Mouse (Mus musculus): ENCODE results near the gene Qrsl1.

Qrsl1 gene

GRCm38 (mm10) chr10:43856351-43856750 lies 45.2 kb downstream of the Qrsl1 start:
- DNase-seq, result no peak

DNA sequence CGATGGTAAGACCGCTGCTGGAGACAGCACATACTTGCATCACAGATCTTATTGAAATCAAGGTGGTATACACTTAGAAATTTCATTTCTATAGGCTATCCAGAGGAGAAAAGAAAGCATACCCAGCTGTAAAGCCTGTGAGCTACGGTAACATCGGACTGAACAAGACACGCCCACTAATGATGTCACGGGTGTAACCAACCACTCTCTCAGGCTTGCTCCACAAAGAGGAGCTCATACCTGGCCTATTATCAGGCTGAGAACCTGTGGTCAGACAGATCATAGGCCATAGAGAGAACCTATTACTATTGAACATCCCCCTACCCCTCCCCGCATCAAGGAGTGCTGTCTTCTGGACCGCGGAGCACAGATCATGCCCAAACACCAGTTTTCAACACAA lies 45.6 kb downstream of the Qrsl1 start:
- no peak for DNase-seq

- DNase-seq, result no peak
Observed at GRCm38 (mm10) chr10:43851898-43852297, 49.6 kb downstream of the Qrsl1 start.

DNA sequence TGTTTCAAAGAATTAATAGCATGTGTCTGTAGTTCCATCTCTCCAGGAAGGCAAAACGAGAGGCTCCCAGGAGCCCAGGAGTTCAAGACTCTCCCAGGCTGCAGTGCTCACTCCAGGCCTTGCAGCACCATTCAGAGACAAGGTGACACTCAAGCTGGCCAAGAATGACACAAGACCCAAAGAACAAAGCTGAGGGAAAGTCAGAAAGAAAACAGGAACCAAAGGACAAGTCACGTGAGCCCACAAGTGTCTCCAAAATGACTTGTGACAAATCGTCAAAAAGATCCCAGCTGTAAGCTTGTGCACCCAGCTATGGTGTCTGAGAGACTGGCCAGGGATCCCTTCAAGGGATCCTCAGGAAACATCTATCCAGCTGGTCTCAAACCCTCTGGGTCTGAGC lies 52.1 kb downstream of the Qrsl1 start:
- DNase-seq, result no peak

DNA sequence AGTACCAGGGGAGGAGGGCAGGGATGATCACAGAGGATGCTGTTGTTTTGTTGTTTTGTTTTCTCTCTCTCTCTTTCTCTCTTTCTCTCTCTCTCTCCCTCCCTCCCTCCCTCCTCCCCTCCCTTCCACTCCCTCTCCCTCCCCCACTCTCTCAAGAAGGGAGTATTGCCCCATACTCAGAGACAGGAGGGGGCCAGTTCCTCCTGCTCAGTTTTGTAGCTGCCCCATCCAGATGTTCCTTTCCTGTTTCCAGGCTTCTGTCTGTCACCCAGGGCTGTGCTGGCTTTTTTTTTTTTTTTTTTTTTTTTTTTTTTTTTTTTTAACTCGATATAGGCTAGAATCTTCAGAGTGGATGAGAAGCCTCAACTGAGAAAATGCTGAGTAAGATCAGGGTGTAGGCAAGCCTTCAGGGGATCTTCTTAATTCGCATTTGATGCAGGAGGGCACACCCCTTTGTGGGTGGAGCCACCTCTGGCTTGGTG lies 55.4 kb downstream of the Qrsl1 start:
- no peak for DNase-seq

GRCm38 (mm10) chr10:43845442-43845841 lies 56.1 kb downstream of the Qrsl1 start:
- no peak for DNase-seq

- DNase-seq, result no peak
Observed at GRCm38 (mm10) chr10:43841441-43841840, 60.1 kb downstream of the Qrsl1 start.

DNA sequence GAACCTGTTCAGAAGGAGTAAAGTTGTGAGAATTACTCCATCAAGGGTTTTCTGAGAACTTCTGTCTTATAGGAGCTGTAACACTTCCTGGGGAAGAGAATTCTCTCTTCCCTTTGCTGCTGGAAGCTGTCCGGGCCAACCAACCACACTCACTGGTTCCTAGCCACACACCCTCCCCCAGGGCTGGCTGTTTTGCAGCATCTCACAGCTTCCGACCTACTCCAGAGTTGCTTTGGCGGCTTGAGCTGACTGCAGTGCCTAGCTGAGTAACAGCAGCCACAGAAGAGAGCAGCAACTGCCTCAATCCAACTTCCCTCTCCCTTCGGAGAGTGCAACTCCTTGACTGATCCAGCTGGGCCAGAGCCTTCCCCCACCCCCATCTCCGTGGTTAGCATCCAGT lies 68.7 kb downstream of the Qrsl1 start:
- DNase-seq, result no peak

DNA sequence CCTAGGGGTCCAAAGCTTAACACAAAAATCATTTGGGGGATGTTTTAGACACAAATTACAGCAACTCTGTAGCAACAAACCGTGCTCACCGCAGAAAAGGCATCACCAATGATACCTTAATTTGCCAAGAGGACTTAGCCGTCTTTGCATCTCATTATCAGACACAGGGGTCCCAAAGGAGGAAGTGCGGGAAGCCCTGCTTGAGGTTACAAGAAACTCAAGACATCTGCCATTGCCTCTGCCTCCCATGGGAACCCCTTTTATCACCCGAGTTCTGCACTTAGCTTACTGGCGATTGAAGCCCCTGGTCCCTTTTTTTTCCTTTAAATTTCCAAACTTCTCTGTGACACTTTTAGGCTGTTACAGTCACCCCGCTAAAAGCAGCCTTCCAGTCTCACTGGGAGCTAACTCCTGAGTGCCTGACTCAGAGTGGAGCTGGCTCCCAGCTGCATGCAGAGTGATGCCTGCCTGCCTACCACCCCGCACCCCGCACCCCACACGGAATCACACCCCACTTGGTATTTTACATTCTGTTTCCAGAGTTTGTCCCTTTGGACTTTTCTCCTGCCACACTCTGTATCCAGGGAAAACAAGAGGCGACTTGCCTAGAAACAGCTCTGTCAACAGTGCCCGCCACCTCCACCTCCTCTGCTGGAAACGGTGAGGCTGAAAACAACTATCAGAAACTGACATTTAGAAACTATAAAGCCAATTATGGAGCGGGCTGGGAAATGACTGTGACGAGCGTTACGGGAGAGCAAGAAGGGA lies 71.1 kb downstream of the Qrsl1 start:
- peak; percentile 9 for DNase-seq

DNA sequence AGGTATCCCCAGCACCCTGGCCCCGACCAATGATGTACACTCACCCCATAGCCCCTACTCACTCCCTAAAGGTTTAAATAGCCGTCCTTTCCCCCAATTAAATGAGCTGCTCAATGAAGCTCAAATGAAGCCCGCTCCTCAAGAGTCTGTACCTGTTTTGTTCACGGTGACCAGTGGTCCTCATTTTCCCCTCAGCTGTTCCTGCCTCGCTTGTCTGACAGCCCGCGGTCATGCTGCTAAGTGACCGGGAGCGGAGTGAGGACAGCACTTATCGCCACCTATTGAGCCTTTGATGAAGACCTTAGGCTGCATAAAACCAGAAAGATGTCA lies 72.9 kb downstream of the Qrsl1 start:
- DNase-seq, result no peak

DNA sequence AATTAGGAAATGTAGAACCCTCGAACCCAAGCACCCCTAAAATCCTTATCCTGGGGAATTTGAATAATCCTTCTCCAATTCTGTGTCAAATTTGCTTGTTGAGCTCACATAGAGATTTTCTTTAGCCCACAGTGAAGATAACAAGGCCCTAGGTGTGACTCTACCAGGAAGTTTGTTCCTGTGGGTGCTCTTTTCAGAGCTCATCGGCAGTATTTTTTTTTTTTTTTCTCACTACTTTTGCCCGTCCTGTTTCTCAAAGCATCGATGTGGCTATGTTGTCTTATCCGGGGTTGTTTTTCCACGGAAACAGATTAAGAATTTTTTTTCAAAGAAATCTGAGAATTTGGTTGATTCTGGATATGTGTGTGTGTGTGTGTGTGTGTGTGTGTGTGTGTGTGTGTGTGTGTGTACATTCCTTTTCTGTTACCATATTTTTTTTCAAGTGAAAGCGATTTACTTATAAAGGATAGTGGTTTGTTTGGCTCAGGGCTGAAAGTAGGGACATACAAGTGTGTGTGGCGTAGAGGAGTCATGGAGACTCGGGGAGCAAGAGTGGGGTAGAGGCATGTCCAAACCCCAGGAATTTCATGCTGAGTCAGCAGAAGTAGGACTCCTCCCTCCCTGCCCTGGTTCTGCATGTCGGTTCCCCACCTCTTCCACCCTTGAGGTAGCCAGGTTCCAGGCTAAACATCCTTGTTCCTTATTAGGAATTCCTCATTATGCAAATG lies 73.4 kb downstream of the Qrsl1 start:
- no peak for DNase-seq

GRCm38 (mm10) chr10:43826773-43827621 lies 74.5 kb downstream of the Qrsl1 start:
- DNase-seq, result no peak

GRCm38 (mm10) chr10:43825696-43826095 lies 75.8 kb downstream of the Qrsl1 start:
- no peak for DNase-seq

GRCm38 (mm10) chr10:43824713-43825112 lies 76.8 kb downstream of the Qrsl1 start:
- no peak for DNase-seq
